ENCODE assay signal across 8 mouse cellular contexts in the genomic region with DNA sequence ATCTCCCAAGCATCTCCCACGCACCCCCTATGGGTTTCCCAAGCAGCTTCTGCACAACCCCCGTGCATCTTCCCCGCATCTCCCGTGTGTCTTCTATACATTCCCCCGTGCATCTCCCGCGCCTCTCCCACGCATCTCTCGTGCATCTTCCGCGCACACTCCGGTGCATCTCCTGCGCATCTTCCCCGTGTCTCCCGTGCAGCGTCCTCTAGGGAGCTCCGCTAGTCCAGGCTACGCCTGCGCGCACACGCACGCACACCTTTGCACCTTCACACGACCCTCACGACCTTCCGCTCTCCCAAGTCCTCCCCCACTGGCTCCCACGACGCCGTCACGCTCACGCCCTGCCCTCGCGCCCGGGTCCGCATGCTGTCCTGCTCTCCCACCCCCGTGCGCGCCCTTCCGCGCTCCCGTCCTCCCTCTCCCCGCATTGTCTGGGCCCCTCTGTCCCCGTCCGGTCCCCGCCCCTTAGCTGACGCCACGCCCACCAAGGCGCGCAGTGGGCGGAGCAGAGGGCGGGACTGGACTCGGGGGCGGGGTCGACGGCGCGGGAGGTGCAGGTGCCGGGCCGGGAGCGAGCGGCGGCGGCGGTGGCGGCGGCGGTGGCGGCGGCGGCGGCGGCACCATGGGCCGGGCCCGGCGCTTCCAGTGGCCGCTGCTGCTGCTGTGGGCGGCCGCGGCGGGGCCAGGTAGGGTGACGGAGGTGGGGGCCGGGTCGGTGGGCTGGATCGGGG. TPM values are rescaled to one million over a fixed set of nuclear protein-coding genes. Genes with fewer than 3 reads are reported as not detected.
A peak's percentile ranks its signal among the peaks of the same experiment; 100 is the strongest.
DNase-seq lines count a peak whose midpoint lies in the region; ATAC-seq lines count a peak whose summit lies in the region.

A gene (plus strand): TSS at position 550 of the 734 bp plus-strand sequence.

- H3K9ac ChIP-seq in hindbrain, embryonic 11.5 days (ENCODE audit: low read depth, low read length), result peak within 1 kb of the TSS; percentile 94

- H3K9me3 ChIP-seq in hindbrain, embryonic 11.5 days (ENCODE audit: control insufficient read depth, low read length), result no peaks in the 10 kb centered on the region

- H3K27me3 ChIP-seq in hindbrain, embryonic 11.5 days (ENCODE audit: control insufficient read depth, insufficient read depth, low read length), result no peaks in the 10 kb centered on the region; the same call in 1 of the 2 replicates

- peak; percentile 89 for ATAC-seq in hindbrain, embryonic 11.5 days (ENCODE audit: low FRiP score)

- H3K27ac ChIP-seq in hindbrain, embryonic 11.5 days (ENCODE audit: low read depth, low read length), result peak within 1 kb of the TSS; percentile 79

- peak within 1 kb of the TSS; percentile 80 for H3K4me3 ChIP-seq in hindbrain, embryonic 11.5 days (ENCODE audit: low read depth, low read length)

- peaks cover 1% of the 10 kb centered on the region; the same call in 1 of the 2 replicates for H3K4me1 ChIP-seq in hindbrain, embryonic 11.5 days (replicated peaks; ENCODE audit: control insufficient read depth, insufficient read depth, low read length)

- no peaks in the 10 kb centered on the region for H3K36me3 ChIP-seq in hindbrain, embryonic 11.5 days (ENCODE audit: control insufficient read depth, insufficient read depth, low read length)

- peak; percentile 90 for DNase-seq in MN1 (ENCODE audit: low spot score)
- peak; percentile 94 for DNase-seq in cerebellum, adult 9-11 months
- DNase-seq in frontal cortex, postnatal 10 days (ENCODE audit: low spot score in 2 of 2), result peak; percentile 80 to 91
- DNase-seq in hindbrain, embryonic 11.5 days (ENCODE audit: low spot score), result peak; percentile 96
- DNase-seq in layer of hippocampus, postnatal 25 days (ENCODE audit: extremely low spot score in 1 of 2, low spot score in 1 of 2), result peak; percentile 82 to 85
- peak; percentile 77 for DNase-seq in lung, postnatal 10 days
- peak; percentile 87 for DNase-seq in retina, embryonic 14.5 days (ENCODE audit: low spot score)
- DNase-seq in thymus, postnatal 36 days, result peak; percentile 88 to 90

- peak within 1 kb of the TSS; percentile 92 for H3K4me2 ChIP-seq in hindbrain, embryonic 11.5 days (replicated peaks; ENCODE audit: low read depth, low read length)

- 1% methylated on average over 51 of the region's 83 CpGs for WGBS in hindbrain, embryonic 11.5 days

RNA-seq across cellular contexts. Expression of the gene that starts here (rescaled TPM):
- polyA plus RNA-seq in hindbrain, embryonic 11.5 days (2014; fragmentation: Nextera tagmentation; extraction: Ambion mirVana), result 8.8 and 12.6 TPM in 2 replicates
- 100 to 1,000 TPM; 156 to 179 TPM for total RNA-seq in layer of hippocampus, postnatal 25 days (2021)

Comparison
In these comparisons a context has a peak if more than half of its experiments do, and no peak if none do; other contexts are left out.
1. Peak in every context shown above with its lines: DNase-seq, ATAC-seq, H3K4me3 ChIP-seq and H3K27ac ChIP-seq.